Mouse (Mus musculus) neural tube, embryonic 13.5 days (tissue): ENCODE results near the gene Ash1l. TPM values are rescaled to one million over a fixed set of nuclear protein-coding genes. Genes with fewer than 3 reads are reported as not detected.

ENCODE experiments used
- ATAC-seq: fragments of 200-750 bp; cut with Nextera tagmentation; 2 replicates; pipeline ENCODE4 v1.8.0; 2017; ENCODE audit warnings: low read depth, mild to moderate bottlenecking, moderate TSS enrichment, moderate library complexity
- H3K27ac ChIP-seq: fragments of 300-500 bp; sonication (generic); replicated peaks from 2 replicates; pipeline ENCODE4 v1.5.1; 2015; ENCODE audit warnings: moderate library complexity, mild to moderate bottlenecking, inconsistent platforms
- H3K27me3 ChIP-seq: fragments of 300-500 bp; sonication (generic); 2 replicates; pipeline ENCODE4 v1.6.1; 2015; ENCODE audit warnings: mild to moderate bottlenecking, inconsistent platforms
- H3K36me3 ChIP-seq: fragments of 300-500 bp; sonication (generic); 2 replicates; pipeline ENCODE4 v1.6.1; 2015; ENCODE audit warnings: mild to moderate bottlenecking, inconsistent platforms
- H3K4me1 ChIP-seq: fragments of 300-500 bp; sonication (generic); replicated peaks from 2 replicates; pipeline ENCODE4 v1.6.1; 2015; ENCODE audit warnings: inconsistent platforms
- H3K4me2 ChIP-seq: fragments of 300-500 bp; sonication (generic); 2 replicates; pipeline ENCODE4 v1.6.1; 2015; ENCODE audit warnings: inconsistent platforms, mild to moderate bottlenecking, moderate library complexity
- H3K4me3 ChIP-seq: fragments of 300-500 bp; sonication (generic); 2 replicates; pipeline ENCODE4 v1.5.1; 2015; ENCODE audit warnings: mild to moderate bottlenecking, inconsistent platforms
- H3K9ac ChIP-seq: fragments of 300-500 bp; sonication (generic); 2 replicates; pipeline ENCODE4 v1.6.1; 2015; ENCODE audit warnings: moderate library complexity, mild to moderate bottlenecking, inconsistent platforms
- H3K9me3 ChIP-seq: fragments of 300-500 bp; sonication (generic); 2 replicates; pipeline ENCODE4 v1.6.1; 2016; ENCODE audit warnings: inconsistent platforms
- WGBS: fragments of 180-500 bp; shearing (Covaris S2); methylation state at CpG from one replicate; pipeline ENCODE4 v1.1.7; 2015; 5-methylcytosine and 5-hydroxymethylcytosine counted together
- polyA plus RNA-seq: library from polyadenylated mRNA; unstranded; fragments of >200 nt; fragmentation: Nextera tagmentation; extraction: Ambion mirVana; gene quantifications from 2 replicates; pipeline ENCODE4 v1.2.1, GENCODE M21; 2015

Gene Ash1l
- polyA plus RNA-seq, 1 experiment from 2014 or later: 19.1 TPM

DNA sequence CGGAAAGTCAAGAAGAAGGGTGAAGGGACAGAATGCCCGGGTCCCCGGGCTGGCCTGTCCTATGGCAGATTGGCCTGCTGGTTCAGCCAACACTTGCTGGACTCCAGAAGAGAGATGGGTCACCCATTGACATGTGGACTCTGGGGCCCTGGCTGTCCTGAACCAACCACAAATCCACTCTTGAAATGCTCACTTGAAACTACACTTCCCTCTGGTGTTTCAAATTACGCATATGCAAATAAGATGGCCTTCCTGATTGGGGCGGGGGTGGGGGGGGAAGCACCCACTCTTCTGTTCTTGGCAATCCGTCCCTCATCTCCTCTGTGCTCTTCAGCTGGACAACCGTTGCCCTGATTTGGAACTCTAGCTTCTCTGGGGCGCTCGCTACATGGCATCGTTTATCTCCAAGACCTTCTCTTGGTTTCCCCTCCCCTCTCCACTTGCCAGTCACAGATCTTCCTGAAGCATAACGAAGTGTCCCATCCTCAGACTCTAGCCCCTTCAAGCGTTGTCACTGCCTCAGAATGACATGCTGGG, 134.3 kb downstream of the Ash1l start:
- 85% methylated on average over 12 of the region's 12 CpGs for WGBS
- ATAC-seq: no peak

DNA sequence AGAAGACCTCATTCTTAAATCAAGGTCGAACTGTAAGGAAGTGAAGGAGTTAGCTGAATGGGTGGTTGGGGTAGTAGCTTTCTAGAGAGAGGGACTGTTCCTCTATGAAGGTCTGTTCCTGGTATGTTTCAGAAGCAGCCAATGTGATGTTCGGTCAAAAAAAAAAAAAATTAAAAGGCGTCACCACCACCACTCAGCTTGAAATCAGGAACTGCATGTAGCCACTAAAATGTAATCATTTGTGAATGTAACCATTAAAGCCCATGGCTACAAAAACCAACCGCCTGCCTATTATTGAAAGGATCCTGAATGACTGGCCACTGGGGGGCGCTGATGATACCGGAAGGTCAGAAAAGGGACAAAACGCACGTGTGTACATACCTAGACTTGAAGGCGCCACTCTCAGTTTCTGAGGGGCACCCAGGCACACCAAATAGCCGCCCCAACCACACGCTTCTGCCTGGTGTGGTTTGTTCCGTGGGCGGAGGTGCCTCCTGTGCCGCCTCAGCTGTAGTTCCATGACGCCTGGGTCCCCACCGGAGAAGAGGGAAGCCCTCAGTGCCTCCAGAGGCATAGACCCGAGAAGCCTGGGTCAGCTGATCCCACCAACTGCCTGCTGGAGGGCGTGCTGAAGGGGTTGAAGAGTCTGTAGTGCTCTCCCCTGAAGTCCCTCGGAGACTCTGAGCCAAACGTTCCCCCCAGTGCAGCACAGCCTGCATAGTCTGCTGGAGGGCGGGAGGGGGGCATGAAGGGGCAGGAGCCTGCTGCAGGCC, 137.1 kb downstream of the Ash1l start:
- no peak overlapping the region for H3K9ac ChIP-seq
- H3K4me3 ChIP-seq: no peak overlapping the region
- peaks cover 50% of the 10 kb centered on the region for H3K36me3 ChIP-seq
- WGBS: 38% methylated on average over 21 of the region's 21 CpGs
- no peak overlapping the region for H3K4me2 ChIP-seq
- ATAC-seq: no peak
- no peaks in the 10 kb centered on the region for H3K9me3 ChIP-seq
- H3K4me1 ChIP-seq: peaks cover 40% of the 10 kb centered on the region
- H3K27ac ChIP-seq: no peak overlapping the region
- H3K27me3 ChIP-seq: peaks cover 14% of the 10 kb centered on the region; the same call in 1 of the 2 replicates

More for the DNA sequence above, 134.3 kb downstream of the Ash1l start:
- H3K4me3 ChIP-seq: no peak overlapping the region
- no peak overlapping the region for H3K4me2 ChIP-seq
- H3K27me3 ChIP-seq: peaks cover 14% of the 10 kb centered on the region; the same call in 1 of the 2 replicates
- peaks cover 19% of the 10 kb centered on the region for H3K4me1 ChIP-seq
- peaks cover 63% of the 10 kb centered on the region for H3K36me3 ChIP-seq
- no peak overlapping the region for H3K27ac ChIP-seq
- H3K9me3 ChIP-seq: no peaks in the 10 kb centered on the region
- no peak overlapping the region for H3K9ac ChIP-seq

DNA sequence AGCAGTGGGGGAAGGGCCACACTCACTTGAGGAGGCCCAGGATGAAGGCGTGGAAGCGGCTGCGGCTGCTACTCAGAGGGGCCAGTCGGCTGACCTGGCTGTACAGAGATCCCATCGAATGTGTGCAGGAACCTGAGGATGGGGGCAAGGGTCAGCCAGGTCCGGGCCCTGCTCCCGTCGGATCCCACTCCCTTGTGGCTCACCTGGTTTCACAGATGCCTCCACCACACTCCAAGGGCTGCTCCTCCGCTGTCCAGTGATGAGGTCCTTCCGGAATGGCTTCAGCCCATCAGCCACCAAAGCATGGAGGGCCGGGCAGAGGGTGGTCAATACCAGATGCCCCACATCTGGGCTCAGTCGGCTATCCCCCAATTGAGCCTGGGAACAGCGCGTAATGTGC, 138.6 kb downstream of the Ash1l start:
- ATAC-seq: no peak
- Histone ChIP-seq H3K4me2 (peak overlapping the region; percentile 94), H3K4me3 (peak overlapping the region; percentile 74), H3K4me1 (peaks cover 51% of the 10 kb centered on the region), H3K9ac (peak overlapping the region; percentile 92; the same call in 1 of the 2 replicates), H3K27ac (no peak overlapping the region), H3K27me3 (peaks cover 14% of the 10 kb centered on the region; the same call in 1 of the 2 replicates), H3K36me3 (peaks cover 49% of the 10 kb centered on the region), H3K9me3 (no peaks in the 10 kb centered on the region)
- 64% methylated on average over 14 of the region's 14 CpGs for WGBS

GRCm38 (mm10) chr3:89089882-89090591, 139.6 kb downstream of the Ash1l start:
- Histone ChIP-seq H3K36me3 (peaks cover 49% of the 10 kb centered on the region), H3K9me3 (no peaks in the 10 kb centered on the region), H3K9ac (peak overlapping the region; percentile 92), H3K27me3 (peaks cover 14% of the 10 kb centered on the region; the same call in 1 of the 2 replicates), H3K27ac (peak overlapping the region; percentile 86), H3K4me2 (peak overlapping the region; percentile 94), H3K4me1 (peaks cover 51% of the 10 kb centered on the region), H3K4me3 (peak overlapping the region; percentile 74)
- WGBS: under 1% methylated on average over 40 of the region's 40 CpGs
- ATAC-seq: peak; percentile 55; the same call in 1 of the 2 replicates

GRCm38 (mm10) chr3:89090694-89091655, 140.6 kb downstream of the Ash1l start:
- Histone ChIP-seq H3K4me2 (peak overlapping the region; percentile 94), H3K4me3 (peak overlapping the region; percentile 74), H3K27ac (peak overlapping the region; percentile 86), H3K36me3 (peaks cover 53% of the 10 kb centered on the region), H3K9ac (peak overlapping the region; percentile 92), H3K27me3 (peaks cover 14% of the 10 kb centered on the region; the same call in 1 of the 2 replicates), H3K9me3 (no peaks in the 10 kb centered on the region), H3K4me1 (peaks cover 51% of the 10 kb centered on the region)
- ATAC-seq: peak; percentile 44
- under 1% methylated on average over 69 of the region's 74 CpGs for WGBS

DNA sequence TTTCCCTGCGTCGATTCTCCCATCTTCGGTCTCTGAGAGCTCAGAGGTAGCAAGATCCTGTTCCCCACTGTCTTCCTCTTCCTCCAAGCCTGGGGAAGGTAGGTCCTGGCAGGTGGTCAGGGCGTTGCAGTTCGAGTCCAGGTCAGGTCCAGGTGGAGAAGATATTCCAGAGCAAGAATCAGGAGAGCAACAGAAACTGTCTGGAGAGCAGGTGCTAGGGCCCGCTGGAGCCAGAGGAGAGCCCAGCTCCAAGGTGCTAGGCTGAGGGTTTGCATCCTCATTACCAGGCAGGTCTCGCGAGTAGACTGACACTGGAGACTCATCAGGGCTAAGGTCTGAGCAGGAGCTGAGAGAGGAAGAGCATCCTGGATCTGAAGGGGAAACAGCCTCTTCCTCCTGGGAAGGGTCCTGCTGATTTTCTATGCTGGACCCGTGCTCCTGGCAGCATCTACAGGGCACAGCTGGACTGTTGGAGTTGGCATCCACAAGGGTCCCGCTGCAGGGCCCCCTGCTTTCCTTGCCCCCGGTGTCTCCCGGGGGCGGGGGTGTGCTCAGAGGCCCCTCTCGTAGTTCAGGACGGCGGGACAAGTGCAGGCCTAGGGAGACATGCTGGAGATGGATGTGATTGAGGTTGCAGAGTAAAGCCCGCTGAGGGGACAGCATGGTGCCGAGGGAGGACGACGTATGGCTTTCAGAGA, 141.5 kb downstream of the Ash1l start:
- peak overlapping the region; percentile 92 for H3K9ac ChIP-seq
- peaks cover 14% of the 10 kb centered on the region; the same call in 1 of the 2 replicates for H3K27me3 ChIP-seq
- H3K27ac ChIP-seq: peak overlapping the region; percentile 86
- no peaks in the 10 kb centered on the region for H3K9me3 ChIP-seq
- no peak for ATAC-seq
- H3K4me3 ChIP-seq: peak overlapping the region; percentile 74
- H3K4me2 ChIP-seq: peak overlapping the region; percentile 94
- peaks cover 51% of the 10 kb centered on the region for H3K4me1 ChIP-seq
- peaks cover 54% of the 10 kb centered on the region for H3K36me3 ChIP-seq
- 5% methylated on average over 20 of the region's 20 CpGs for WGBS

DNA sequence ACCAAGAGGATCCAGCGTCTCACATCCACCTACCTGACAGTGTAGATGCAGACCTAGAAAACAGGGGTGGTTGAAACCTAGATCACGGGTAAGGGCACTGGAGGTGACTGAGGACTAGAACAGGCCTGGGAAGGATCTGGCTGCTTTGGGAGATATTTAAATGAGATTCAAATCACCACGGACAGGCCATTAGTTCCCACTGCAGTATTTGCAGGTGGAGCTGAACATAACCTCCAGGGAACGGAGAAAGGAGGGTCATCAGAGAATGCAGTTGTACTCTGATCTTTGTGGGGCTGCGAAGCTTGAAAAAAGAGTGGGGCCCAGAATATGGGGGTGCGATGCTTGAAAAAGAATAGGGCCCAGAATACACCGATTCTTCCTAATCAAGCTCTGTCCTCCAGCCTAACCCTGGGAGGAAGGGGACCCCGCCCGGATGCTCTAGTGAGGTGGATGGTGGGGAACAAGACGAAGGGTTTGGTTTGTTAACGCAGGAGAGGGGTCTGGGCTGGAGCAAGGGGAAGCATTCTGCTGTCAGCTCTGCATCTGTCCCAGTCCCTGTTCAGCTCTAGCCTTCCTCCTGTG, 142.2 kb downstream of the Ash1l start:
- peaks cover 49% of the 10 kb centered on the region for H3K4me1 ChIP-seq
- 16% methylated on average over 11 of the region's 11 CpGs for WGBS
- peak overlapping the region; percentile 92 for H3K9ac ChIP-seq
- ATAC-seq: peak; percentile 36
- H3K9me3 ChIP-seq: no peaks in the 10 kb centered on the region
- peak overlapping the region; percentile 94 for H3K4me2 ChIP-seq
- H3K36me3 ChIP-seq: peaks cover 56% of the 10 kb centered on the region
- H3K27ac ChIP-seq: peak overlapping the region; percentile 86
- H3K4me3 ChIP-seq: peak overlapping the region; percentile 74
- H3K27me3 ChIP-seq: peaks cover 14% of the 10 kb centered on the region; the same call in 1 of the 2 replicates

GRCm38 (mm10) chr3:89093175-89093574, 142.8 kb downstream of the Ash1l start, which contains the start of gene Rusc1:
Rusc1 (minus strand) TSS chr3:89093311.
- ATAC-seq: peak; percentile 86
- H3K27ac ChIP-seq: peak within 1 kb of the TSS; percentile 86
- H3K4me2 ChIP-seq: peak within 1 kb of the TSS; percentile 94
- H3K9ac ChIP-seq: peak within 1 kb of the TSS; percentile 92
- peaks cover 45% of the 10 kb centered on the region for H3K4me1 ChIP-seq
- H3K9me3 ChIP-seq: no peaks in the 10 kb centered on the region
- under 1% methylated on average over 18 of the region's 18 CpGs for WGBS
- peak within 1 kb of the TSS; percentile 74 for H3K4me3 ChIP-seq
- peaks cover 13% of the 10 kb centered on the region; the same call in 1 of the 2 replicates for H3K27me3 ChIP-seq
- H3K36me3 ChIP-seq: peaks cover 56% of the 10 kb centered on the region

DNA sequence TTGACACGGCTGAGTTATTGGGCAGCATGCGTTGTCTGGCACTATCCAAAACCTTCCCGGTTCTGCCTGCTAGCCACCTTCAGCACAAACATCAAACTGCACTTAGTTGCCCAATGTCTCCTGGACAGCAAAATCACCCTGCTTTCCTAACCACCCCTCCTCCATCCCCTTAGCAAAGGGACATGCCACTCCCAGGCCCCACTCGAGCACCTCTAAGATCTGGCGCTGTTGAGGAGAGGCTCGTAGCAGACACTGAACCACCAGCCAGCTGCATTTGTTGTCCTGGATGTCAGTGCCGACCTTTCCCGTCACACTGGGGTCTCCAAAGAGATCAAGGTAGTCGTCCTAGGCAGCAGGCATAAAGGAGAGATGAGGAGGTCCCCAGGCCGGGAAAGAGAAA, 143.6 kb downstream of the Ash1l start:
- ATAC-seq: no peak
- 83% methylated on average over 10 of the region's 10 CpGs for WGBS
- H3K9ac ChIP-seq: no peak overlapping the region
- H3K27ac ChIP-seq: no peak overlapping the region
- no peak overlapping the region for H3K4me2 ChIP-seq
- H3K4me1 ChIP-seq: peaks cover 39% of the 10 kb centered on the region
- peaks cover 55% of the 10 kb centered on the region for H3K36me3 ChIP-seq
- no peak overlapping the region for H3K4me3 ChIP-seq
- H3K27me3 ChIP-seq: peaks cover 6% of the 10 kb centered on the region; the same call in 1 of the 2 replicates
- H3K9me3 ChIP-seq: no peaks in the 10 kb centered on the region

DNA sequence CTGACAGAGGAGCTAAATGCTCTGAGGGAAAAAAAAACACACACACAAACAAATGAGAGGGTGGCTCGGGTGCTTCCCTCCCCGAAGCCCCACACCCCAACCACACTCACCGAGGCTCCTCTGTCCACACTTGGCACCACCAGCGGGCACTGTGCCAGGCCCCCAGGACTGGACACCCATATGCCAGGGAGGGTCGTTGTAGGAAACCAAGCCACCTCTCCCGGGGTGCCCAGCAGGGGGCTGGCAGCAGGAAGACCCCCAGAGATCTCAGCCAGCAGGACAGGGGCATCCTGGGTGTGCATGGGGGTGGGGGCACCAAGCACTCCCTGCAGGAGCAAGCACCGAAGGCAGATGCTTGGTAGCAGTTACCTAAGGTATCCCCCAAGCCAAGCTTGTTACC, 150.4 kb downstream of the Ash1l start, which contains the start of gene Gm43738:
Gene Gm43738, minus strand, starts transcription at position 289 of the 400 bp plus-strand sequence.
- Histone ChIP-seq H3K9me3 (no peaks in the 10 kb centered on the region), H3K9ac (peak within 1 kb of the TSS; percentile 77), H3K4me1 (peaks cover 31% of the 10 kb centered on the region), H3K4me3 (peak within 1 kb of the TSS; percentile 69), H3K36me3 (peaks cover 45% of the 10 kb centered on the region), H3K27ac (peak within 1 kb of the TSS; percentile 81), H3K4me2 (peak within 1 kb of the TSS; percentile 91), H3K27me3 (no peaks in the 10 kb centered on the region)
- WGBS: 42% methylated on average over 7 of the region's 7 CpGs
- no peak for ATAC-seq
